Mouse (Mus musculus) heart, postnatal 14 days (tissue): Measurements from ENCODE around the gene Micu1. TPM values are rescaled to one million over a fixed set of nuclear protein-coding genes. Genes with fewer than 3 reads are reported as not detected.
"Not testable (repeated sequence)": the region's sequence is repeated elsewhere in the genome, so short reads cannot be mapped to it uniquely, and the experiment has no call there.

Experiments
- DNase-seq, 2 experiments: peaks; one replicate each; pipeline ENCODE4 v3.0.0; 2021 to 2022
- intact Hi-C: fragments of 180-260 bp; cut with DNase I; formaldehyde crosslinking; loops from one replicate; pipeline ENCODE4 v1.15.1; 2025
- total RNA-seq, 2 experiments: library from RNA; stranded (reverse); gene quantifications; 2 replicates each; pipeline ENCODE4 v1.2.3; 2021

Gene Micu1
- total RNA-seq, 2 experiments from 2014 or later = 21.9 to 25.3 TPM

DNA sequence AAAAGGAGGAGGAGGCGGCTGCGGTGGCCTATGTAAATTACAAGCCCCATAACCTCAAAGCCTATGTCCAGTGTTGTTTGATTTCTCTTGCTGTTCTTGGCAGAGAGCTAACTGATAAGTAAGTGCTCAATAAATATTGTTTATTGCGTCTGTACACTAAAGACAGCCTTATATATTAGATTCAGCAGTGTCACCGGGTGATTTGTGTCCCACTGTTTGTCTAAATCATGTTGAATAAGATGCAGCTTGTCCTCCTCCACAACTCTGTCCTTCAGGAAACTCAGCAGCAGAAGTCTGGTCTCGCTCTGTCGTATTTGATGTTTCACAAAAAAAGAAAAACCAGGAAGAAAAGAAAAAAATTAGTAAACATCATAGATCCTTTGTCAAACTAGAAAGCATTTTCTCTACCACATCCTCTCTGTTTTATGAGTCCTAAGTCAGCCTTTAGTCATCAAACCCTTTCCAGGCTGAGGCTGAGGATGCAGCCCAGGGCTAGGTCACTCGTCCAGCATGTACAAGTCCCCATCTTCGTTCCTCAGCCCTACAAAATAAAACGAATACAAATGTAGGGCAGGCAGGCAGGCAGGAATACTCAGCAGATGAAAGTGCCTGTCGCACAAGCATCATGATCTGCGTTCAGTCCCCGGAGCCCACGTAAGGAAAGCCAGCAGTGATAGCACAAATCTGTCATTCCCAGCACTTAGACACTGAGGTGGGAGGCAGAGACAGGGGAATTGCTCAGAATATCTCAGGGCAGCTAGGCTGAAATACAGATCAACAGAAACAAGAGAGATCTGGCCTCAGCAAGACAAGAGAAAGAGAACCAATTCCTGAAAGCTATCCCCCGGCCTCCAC, 133.3 kb downstream of the Micu1 start:
- DNase-seq = no peak
- intact Hi-C loops = no loop called here

DNA sequence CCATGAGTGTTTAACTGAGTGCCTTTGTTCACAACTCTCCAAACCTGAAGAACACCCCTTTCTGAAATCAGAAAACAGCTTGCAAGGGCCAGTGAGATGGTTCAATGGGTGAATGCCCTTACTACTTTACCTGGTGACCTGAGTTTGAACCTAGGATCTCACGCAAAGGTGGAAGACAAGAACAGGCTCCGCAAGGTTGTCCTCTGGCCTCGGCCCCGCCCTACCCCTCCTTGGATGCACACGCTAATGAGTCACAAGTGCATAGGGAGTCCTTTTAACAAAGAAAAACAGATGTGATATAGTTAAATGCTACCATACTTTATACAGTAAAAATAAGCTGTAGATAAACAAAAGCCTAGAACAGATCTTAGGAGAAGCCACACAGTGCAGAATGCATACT, 135.2 kb downstream of the Micu1 start:
- intact Hi-C loops = no loop called here
- no peak for DNase-seq

DNA sequence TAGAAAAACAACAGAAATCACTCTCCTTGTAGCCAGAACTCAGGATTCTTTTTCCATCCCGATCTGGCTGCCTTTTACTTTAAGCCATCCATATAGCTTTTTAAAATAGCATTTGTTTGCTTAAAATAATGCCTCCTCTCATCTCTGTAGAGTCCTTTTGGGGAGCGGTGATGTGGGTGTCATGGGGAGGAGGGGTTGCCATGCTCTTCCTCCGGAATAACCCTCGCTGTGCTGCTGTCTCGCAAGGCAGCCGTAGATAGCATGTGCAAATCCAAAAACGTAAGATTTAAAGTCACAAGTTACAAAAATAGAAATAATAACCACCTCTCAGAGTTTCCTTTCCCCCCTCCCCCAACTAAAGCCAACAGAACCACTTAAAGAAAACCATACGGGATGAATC, 139.2 kb downstream of the Micu1 start:
- intact Hi-C loops = no loop called here

DNA sequence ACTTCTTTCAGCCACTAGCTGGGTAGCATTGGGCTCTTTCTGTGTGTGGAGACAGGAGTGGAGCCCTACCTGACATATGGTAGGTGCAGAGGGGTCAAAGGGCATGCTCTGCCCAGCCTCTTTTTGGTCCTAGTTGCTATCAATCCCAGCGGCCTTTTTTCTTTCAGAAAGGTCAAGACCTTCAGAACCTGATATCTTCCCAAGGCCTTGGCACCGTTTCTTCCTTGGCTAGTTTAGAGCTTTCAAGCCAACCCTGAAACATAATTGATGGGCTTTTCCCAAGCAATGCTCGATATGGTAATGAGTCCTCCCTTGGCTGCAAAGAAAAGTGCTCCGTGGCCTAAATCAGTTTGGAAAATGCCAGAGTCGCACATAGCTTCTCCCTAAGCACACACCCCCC, 140.8 kb downstream of the Micu1 start:
- no peak for DNase-seq

More for the DNA sequence above, 139.2 kb downstream of the Micu1 start:
- no peak for DNase-seq

DNA sequence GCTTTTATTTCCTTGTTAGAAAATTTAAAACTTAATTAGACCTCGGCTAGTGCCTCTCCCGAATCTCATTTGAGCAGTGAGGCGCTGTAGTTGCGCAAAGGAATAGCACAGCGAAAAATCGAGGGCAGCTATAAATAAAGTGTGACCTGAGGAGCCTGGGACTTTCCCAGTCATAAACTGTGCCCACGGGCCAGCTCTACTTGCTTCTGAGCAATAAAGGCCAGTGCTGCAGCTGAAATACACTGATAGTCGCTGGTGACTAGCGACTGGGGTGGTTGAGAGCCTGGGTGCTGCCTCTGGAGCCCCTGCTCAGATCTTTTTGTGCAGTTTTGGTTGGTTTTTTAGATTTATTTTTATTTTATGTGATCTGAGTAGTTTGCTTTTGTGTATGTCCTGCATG, 142.4 kb downstream of the Micu1 start:
- intact Hi-C loops = no loop called here
- DNase-seq = no peak

More for the DNA sequence above, 140.8 kb downstream of the Micu1 start:
- intact Hi-C loops = no loop called here

DNA sequence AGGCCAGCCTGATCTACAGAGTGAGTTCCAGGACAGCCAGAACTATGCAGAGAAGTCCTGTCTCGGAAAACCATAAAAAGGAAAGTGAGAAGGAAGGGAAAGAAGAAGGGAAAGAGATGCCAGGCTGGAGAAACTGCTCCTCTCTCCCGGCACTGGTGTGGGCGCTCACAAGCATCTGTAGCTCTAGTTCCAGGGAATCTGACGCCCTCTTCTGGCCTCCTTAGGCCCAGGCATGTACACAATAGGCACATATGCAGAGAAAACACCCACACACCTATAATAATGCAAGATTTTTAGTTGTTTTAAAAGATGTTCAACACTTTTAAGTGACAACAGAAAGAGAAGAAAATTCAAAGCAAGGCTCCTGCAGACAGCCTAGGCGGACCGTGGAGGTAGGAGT, 144.1 kb downstream of the Micu1 start:
- no peak for DNase-seq
- intact Hi-C loops = no loop called here

DNA sequence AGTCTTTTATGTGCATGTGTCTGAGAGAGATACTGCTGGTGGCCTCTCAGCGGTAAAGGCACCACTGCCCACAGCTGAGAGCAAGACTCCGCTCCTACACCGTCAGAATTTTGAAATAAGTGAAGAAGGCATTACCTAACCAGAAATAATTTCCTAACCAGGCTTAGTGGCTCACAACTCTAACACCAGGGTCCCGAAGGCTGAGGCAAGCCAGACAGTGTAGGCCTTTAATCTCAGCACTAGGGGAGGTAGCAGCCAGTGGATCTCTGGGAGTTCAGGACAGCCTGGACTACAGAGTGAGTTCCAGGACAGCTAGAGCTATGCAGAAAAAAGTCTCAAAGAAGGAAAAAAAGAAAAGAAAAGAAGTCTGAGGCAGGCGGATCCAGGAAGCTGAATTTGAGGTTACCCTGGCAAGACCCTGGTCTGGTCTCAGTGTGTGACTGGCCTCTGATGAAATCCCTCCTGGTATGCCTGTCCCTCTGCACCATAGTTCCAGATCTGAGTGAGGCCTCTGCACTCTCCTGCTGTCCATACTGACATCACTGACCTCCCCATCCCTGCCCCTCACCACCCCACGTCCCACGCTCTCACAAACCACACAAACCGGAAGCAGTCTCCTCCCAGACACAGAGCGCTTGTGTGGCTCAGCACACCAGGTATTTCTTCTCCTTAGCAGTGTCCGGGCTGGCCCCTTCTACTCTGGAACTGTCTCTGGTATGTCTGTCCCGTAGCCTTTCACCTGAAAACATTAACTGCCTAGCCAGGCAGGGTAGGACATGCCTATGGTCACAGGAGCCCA, 146.0 kb downstream of the Micu1 start:
- intact Hi-C loops = no loop called here
- no peak for DNase-seq

DNA sequence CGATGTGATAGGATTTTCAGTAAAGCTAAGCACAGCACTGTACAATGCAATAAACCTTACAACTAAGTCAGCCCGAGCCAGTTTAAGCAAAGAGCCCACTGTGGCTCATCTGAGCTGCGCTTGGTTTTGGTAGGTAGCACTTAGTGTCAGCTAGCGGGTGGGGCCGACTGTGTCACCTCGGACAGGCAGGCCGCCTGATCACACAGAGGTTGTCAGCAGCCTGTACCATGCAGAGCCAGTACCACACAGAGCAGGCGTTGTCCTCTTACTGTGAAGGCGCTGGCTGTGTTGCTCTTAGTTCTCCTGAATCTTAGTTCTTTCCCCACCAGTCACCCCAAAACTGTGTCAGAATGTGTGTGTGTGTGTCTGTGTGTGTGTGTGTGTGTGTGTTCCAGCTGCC, 146.7 kb downstream of the Micu1 start:
- intact Hi-C loops = no loop called here

DNA sequence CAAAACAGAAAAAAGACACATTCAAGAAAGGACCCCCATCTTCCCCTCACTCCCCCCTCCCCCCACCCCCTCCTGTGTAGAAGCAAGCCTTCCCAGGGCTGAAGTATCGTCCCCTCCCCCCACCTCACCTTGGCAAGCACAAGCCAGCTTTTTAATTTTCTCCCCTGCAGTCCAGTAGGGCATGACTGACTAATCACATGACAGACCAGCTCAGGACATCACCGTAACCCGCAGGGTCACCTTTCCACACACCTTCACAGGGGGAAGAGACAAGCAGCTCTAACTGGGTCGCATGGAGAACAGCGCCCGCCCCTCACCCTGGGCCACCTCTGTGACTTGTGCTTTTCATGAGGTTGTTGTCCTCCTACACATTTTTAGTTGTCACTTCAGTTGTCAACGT, 147.1 kb downstream of the Micu1 start:
- intact Hi-C loops = no loop called here
- no peak for DNase-seq

More for the DNA sequence above, 146.7 kb downstream of the Micu1 start:
- DNase-seq = no peak

DNA sequence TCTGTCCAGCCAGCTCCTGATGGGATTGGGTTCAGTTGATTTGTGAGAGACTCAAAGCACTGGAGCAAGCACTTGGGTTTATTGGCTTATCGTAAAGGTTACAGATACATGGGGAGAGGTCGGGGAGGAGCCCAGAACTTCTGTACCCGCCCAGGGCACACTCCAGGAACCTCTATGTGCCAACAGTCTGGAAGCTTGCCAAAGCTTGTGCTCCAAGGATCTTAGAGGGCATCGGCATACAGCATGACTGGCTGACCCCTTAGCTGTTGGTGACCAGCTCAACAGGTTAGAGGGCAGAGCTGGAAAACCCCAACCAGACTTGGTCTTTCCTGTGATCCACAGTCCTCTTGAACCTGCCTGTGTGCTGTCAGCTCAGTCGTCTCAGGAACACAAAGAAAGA, 154.9 kb downstream of the Micu1 start:
- intact Hi-C loops = no loop called here
- no peak for DNase-seq

DNA sequence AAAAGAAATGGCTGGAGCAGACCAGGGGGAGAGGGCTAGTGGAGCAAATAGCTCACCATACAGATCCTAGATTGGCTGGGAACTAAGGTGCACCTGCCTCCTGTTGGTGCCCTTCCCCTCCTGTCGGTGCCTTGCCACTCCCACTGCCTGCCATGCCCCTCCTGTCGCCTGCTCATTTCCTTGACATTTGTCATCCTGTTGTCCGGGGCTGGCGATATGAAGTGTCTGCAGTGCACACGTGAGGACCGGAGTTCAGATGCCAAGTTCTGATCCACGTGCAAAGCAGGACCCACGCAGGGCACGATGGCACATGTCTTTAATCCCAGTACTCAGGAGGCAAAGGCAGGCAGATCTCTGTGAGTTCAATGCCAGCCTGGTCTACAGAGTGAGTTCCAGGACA, 158.4 kb downstream of the Micu1 start:
- intact Hi-C loops = loop anchor here (5.0 kb wide), 3 partner anchors 43 to 408 kb away; partner anchors contain the start of genes Gm10322 and Mcu
- DNase-seq = no peak

DNA sequence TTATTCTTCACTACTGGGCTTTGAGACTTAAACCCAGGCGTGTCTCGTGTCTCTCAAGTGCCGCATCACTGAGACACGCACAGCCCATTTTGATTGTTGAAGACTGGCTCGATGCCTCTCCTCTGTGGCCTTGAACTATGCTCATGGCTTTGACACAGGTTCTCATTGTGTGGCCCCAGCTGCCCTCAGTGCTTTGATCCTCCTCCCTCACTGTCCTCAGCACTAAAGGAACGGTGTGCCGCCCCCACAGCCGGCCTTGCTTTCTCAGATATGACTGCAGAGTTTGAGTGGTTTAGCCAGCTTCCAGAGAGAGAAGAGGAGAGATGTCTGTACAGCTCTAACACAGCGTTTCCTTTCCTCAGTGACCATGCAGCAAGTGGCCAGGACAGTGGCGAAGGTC, 158.9 kb downstream of the Micu1 start:
- DNase-seq = no peak
- intact Hi-C loops = loop anchor here (5.0 kb wide), 3 partner anchors 44 to 409 kb away; partner anchors contain the start of genes Gm10322 and Mcu

DNA sequence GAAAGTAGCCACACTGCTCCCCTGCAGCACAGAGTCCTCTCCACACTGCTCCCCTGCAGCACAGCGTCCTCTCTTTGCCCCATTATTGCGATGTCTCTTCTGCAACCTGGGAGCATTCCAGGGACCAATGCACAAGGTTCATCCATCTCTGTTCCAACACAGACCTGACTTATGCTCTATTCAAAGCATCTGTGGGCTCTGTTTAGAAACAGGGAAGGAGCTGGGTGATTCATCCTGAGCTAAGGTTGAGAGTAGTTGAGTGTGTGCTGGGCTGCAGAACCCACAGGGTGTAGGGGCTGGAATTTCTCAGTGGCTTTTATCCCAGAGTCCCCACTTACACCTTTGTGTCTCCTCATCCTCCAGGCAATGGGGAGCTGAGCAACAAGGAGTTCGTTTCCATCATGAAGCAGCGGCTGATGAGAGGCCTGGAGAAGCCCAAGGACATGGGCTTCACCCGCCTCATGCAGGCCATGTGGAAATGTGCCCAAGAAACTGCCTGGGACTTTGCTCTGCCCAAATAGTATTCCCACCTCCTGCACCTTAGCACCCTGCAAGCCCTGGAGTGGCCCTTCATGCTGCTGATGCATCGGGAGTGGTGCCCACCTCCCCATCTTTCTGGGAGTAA, 160.7 kb downstream of the Micu1 start:
- DNase-seq = no peak
- intact Hi-C loops = loop anchor here (5.0 kb wide), 3 partner anchors 46 to 411 kb away; partner anchors contain the start of genes Gm10322 and Mcu

DNA sequence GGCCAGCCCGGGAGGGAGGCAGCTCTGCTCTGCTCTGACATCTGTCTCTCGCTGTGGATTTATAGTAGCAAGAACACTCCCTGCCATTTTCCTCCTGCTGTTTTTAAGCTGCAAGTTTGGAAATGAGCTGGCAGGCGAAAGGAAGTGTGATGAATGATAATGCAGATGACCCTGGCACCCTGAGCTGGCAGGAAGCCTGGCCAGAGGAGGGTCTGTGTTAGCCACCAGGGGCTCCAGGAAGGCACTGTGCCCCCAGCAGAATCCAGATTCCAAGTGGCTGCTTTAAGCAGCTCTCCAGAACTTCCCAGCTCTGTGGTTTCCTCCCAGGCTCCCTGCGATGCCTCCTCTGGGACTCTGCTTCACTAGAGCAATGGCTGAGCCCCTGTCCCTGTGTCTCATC, 161.3 kb downstream of the Micu1 start:
- intact Hi-C loops = loop anchor here (1.0 to 5.0 kb wide), 4 partner anchors 46 to 568 kb away; partner anchors contain the start of genes Gm10322 and Mcu
- no peak for DNase-seq

DNA sequence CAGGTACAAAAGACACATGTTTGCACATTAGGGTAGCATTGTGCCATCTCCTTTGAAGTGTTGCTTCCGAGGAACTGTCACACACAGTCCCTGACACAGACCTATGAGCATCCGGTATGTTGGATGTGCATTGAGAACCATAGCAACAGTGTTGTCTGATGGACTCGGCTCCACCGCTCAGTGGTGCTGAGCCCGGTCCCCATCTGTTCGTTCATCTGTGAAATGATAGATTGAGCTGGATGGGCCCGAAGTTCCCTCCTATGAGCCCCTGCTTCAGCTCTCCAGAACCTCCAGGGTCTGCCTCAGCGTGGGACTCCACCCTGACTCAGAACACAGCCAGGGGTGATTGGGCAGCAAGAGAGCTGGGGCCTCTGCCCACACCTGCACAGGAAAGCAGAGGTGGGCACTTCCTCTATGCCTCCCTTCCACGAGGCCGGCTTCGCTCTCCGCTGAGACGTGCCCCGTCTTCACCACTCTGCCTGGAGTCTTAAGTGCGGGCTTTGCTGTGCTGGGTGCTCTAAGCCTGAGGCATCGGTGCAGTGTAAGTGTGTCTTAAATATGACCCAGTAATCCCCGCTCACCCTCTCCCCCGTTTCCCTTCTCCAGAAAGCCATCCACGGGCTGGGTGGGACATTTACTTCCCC, 162.1 kb downstream of the Micu1 start:
- DNase-seq = no peak
- intact Hi-C loops = loop anchor here (1.0 to 5.0 kb wide), 4 partner anchors 47 to 569 kb away; partner anchors contain the start of genes Gm10322 and Mcu

DNA sequence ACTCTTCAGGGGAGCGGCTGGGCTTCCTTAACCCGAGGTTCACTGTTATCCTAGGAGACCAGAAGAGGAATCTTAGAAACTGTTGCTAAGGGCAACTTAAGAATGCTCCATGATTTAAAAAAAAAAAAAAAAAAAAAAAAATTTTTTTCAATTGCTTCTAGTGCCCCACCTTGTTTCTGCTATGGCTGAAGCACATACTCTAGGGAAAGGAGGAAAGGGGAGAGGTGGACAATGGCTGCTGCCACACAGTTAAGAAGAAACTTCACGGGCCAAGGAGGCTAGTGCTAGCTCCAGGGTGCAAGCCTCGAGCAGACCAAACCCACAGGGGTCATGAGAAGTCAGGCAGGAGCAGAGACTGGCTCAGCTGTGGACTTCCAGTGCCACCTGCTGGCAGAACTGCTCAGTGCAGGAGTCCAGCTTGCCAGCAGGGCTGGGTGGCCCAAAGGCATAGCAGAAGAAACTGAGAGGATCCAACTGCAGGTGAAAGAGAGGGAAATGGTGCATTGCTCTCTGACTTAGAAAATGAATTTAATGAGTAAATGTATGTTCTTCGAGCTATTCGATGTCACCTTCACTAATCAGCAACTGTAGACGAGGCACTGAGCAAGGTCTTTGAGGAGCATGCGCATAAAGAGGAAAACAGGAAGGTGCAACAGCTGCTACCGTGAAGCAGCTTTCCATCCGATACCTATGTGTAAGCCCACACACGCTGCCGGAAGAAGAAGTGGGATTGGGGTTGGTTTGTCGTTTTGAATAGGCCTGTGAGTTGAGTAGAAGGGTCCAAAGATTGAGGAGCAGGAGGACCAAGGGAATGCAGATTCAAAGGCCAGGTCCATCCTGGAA, 162.8 kb downstream of the Micu1 start:
- DNase-seq = peak; percentile 88 to 95
- intact Hi-C loops = loop anchor here (1.0 to 5.0 kb wide), 6 partner anchors 48 to 698 kb away; partner anchors contain the start of genes Gm10322 and Mcu

DNA sequence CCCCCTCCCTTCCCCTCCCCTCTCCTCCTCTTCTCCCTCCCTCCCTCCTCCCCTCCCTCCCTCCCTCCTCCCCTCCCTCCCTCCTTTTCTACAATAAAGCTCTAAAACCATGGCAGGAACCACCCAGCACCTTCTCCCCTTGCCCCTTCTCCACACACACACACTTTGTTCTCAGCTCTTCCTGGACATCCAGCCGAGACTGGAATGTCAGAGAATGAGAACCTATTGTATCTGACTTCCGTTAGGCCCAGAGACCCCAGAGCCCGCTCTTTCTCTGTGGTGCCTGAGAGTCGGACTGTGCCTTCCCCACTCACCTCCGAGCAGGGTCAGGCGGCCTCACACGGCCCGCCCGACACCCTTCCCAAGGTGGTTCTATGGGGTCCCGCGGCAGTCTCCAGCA, 166.0 kb downstream of the Micu1 start:
- intact Hi-C loops = loop anchor here (5.0 kb wide), 2 partner anchors 376 to 701 kb away; no protein-coding TSS in a partner anchor
- DNase-seq = no peak

DNA sequence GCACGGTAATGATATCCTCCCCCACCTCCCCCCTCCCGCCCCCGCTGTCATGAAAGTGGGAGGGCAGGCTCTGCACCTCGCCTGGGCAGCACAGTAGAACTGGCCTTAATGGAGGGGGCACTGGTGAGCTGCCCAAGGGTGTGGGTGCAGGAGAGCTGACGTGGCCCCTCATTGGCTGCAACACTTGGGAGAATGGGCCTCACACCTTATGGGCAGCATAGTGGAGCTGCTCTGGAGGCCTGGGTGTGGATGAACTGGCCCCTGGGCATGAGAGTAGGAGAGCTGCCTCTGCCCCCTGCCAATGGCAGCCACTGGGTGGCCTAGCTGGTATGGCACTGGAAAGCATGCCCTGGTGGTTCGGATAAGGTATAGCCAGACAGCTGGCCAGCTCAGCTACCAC, 167.8 kb downstream of the Micu1 start:
- no peak for DNase-seq
- intact Hi-C loops = no loop called here

DNA sequence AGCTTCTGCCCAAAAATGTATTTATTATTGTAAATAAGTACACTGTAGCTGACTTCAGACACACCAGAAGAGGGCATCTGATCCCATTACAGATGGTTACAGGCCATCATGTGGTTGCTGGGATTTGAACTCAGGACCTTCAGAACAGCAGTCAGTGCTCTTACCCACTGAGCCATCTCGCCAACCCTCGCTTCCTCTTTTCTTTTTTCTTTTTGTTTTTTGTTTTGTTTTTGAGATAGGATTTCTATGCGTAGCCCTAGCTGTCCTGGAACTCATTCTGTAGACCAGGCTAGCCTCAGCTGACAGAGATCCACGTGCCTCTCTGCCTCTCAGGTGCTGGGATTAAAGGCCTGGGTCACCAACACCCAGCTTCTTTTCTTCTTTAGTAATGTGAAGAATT, 170.4 kb downstream of the Micu1 start:
- DNase-seq, intact Hi-C loops: not testable (repeated sequence)
